Mouse (Mus musculus): Measurements from ENCODE around the gene Vps37c.

- TF ChIP-seq CTCF (IDR thresholded peaks at IDR 0.05; ENCODE audit: insufficient read depth, low read depth, low read length) = no peak
- TF ChIP-seq POLR2A (IDR thresholded peaks at IDR 0.05; ENCODE audit: insufficient read depth, low read depth, low read length) = no peak
These were observed 17.2 kb upstream of the Vps37c start for GRCm38 (mm10) chr19:10671319-10671718.

Measured in olfactory bulb, adult 2 months (tissue).